Mouse (Mus musculus): ENCODE results near the gene Serf2.

DNA sequence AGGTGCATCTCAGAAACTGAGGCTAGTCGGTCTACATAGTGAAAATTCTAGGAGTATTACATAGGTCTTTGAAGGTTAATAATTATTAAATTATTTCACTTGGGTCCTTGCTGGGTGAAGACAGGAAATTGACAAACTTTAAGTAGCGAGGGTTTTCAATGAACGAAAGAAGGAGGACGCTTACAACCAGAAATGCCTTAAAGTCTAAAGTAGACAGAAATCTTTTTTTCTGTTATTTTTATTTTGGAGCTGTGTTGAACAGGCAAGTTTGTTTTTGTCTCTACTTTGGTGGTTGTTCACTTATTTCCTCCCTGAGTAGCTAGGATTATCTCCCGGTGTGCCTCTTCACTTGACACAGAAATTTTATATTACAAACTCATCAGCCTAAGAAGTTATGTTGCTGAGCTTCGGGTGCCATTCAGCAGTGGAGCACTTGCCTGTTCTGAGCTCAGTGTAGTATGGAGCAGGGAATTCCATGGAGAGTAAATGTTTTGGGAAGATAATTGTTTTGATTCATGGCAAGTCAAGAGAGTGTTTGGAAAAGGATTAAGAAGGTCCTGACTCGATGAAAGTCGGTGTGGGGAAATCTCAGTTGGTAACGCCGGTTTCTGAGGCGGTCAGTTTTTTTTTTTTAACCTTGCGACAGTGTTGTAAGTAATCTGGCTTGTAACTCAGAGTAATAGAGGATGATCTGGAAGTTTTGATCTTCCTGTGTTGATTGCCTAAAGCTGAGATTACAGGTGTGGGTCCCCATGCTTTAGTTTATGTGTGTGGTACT, 58.4 kb downstream of the Serf2 start:
- no peak for TF ChIP-seq CTCF (IDR thresholded peaks at IDR 0.05; ENCODE audit: control insufficient read depth, insufficient read depth, insufficient replicate concordance, low read depth, low read length)
- TF ChIP-seq POLR2A (IDR thresholded peaks at IDR 0.05; ENCODE audit: control insufficient read depth, low read depth, low read length): no peak

Measured in testis, adult 2 months (tissue).